Mouse (Mus musculus): ENCODE results near the gene Tubb4b.

DNA sequence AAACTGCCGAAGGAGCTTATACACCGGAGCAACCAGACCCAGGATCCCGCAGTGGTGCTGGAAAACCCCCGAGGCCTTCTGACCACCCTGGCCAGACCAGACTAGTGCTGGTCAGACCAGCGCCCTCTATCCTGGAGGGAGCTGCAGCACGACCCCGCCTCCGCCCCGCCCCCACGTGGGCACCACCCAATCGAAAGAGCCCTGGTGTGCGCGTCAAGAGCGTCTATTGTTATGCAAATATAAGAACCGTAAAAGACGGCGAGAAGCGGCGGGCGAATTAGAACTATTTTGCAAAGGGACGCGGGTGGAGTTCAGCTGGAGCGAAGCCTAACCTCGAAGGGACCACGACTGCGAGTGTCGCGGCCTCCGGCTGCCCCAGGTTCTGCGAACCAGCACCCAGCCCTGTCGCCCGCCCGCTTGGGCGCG, 44.0 kb downstream of the Tubb4b start, which contains the start of gene Nrarp:
- TF ChIP-seq CTCF (IDR thresholded peaks at IDR 0.05; ENCODE audit: low read depth, low read length) (peak; percentile 41), POLR2A (IDR thresholded peaks at IDR 0.05; ENCODE audit: insufficient read depth, low read length) (peak; percentile 47)

Measured in ES-Bruce4 (cell line).